ENCODE assay signal across 22 mouse cellular contexts in genomic region chr8:124464641-124465040, GRCm38 (mm10). TPM values are rescaled to one million over a fixed set of nuclear protein-coding genes. Genes with fewer than 3 reads are reported as not detected.
A peak's percentile ranks its signal among the peaks of the same experiment; 100 is the strongest.
DNase-seq lines count a peak whose midpoint lies in the region; ATAC-seq and TF ChIP-seq lines count a peak whose summit lies in the region.
"Had no signal": no experiment of that assay in that cellular context is flagged by ENCODE, and none has a peak within 500 bp of the region (broad histone marks: within the 10 kb centered on the region; RNA-seq: fewer than 3 reads in every experiment).

No protein-coding gene starts in this region.

- no peak for DNase-seq in frontal cortex, postnatal 14 days (ENCODE audit: low spot score in 2 of 2)
- no peak for DNase-seq in left cerebral cortex, adult 2 months (ENCODE audit: extremely low spot score in 1 of 2, low spot score in 2 of 2)
- no peak for DNase-seq in left cerebral cortex, postnatal 4 days
- DNase-seq in right cerebral cortex, adult 18-20 months, result peak; percentile 27
- no peak for DNase-seq in right cerebral cortex, postnatal 10 days (ENCODE audit: low spot score in 2 of 2)
- DNase-seq in brain, adult 2 months (ENCODE audit: low read depth, low spot score), result peak; percentile 65
- no peak for DNase-seq in yolk sac, embryonic 10.5 days (ENCODE audit: low spot score)
- DNase-seq: adrenal gland, adult 2 months; adrenal gland, adult 8-10 months; adrenal gland, postnatal 10 days; adrenal gland, postnatal 14 days; adrenal gland, postnatal 25 days; adrenal gland, postnatal 36 days; B cell, adult 2 months; cerebellum, adult 11 months; cerebellum, adult 11-12 months; cerebellum, adult 18-20 months had no signal

- TF ChIP-seq CTCF in left cerebral cortex, adult 2 months (IDR thresholded peaks at IDR 0.05), result no peak

- peak; percentile 36; the same call in 1 of the 2 replicates for ATAC-seq in frontal cortex, adult (ENCODE audit: low TSS enrichment)
- ATAC-seq: activated CD4-positive, CD25-positive, alpha-beta regulatory T cell, adult 4 months; CD4-positive, CD25-positive, alpha-beta regulatory T cell, adult 4 months; Patski had no signal

- no peak overlapping the region for H3K4me3 ChIP-seq in left cerebral cortex, adult 2 months

- intact Hi-C loops in left cerebral cortex, adult 2 months (cut with DNase I), result no loop called here
- intact Hi-C loops in left cerebral cortex, postnatal 4 days (cut with DNase I), result no loop called here

- H3K27ac ChIP-seq in left cerebral cortex, adult 2 months, result peak overlapping the region; percentile 38; the same call in 1 of the 2 replicates

RNA-seq across cellular contexts. Expression of gene Pgbd5, which starts 25.2 kb away (rescaled TPM):
- 100 to 1,000 TPM; 208 to 221 TPM for total RNA-seq in left cerebral cortex, adult 2 months (2021)
- total RNA-seq in left cerebral cortex, postnatal 4 days (2021), result 10 to 100 TPM; 62.3 to 64.6 TPM
- total RNA-seq: MEL had no signal

RNA-seq across cellular contexts. Expression of gene Cog2, which starts 55.9 kb away (rescaled TPM):
- total RNA-seq in left cerebral cortex, adult 2 months (2021), result 10 to 100 TPM; 35.1 to 46.5 TPM
- 10 to 100 TPM; 37.2 to 38.6 TPM for total RNA-seq in left cerebral cortex, postnatal 4 days (2021)

Comparison
In these comparisons a context has a peak if more than half of its experiments do, and no peak if none do; other contexts are left out.
1. DNase-seq: peak in right cerebral cortex, adult 18-20 months (single experiment) and brain, adult 2 months (single experiment); none in frontal cortex, postnatal 14 days (0 of 2), left cerebral cortex, adult 2 months (0 of 2), left cerebral cortex, postnatal 4 days (single experiment), right cerebral cortex, postnatal 10 days (0 of 2) and yolk sac, embryonic 10.5 days (single experiment).